In the genomic region with DNA sequence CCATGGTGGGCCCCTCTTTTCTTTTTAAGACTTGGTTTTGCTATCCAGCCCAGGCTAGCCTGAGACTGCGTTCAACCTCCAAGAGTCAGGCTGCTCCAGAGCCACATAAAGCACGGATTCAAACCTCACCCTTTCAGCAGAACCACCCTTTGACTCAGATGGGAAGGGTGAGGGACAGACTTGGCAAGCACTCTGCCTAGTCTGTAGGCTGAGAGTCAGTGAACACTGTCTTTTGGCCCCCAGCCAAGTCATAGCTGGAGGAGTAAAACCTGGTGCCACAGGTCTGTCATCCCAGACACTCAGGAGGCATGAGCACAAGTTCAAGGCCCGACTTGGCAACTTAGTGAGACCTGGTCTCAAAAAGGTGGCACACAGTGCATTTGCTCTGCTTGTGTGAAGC, we compare ENCODE assay signal across 26 mouse cellular contexts. TPM values are rescaled to one million over a fixed set of nuclear protein-coding genes. Genes with fewer than 3 reads are reported as not detected.
DNase-seq lines count a peak whose midpoint lies in the region; ATAC-seq and TF ChIP-seq lines count a peak whose summit lies in the region.
"Had no signal": no experiment of that assay in that cellular context is flagged by ENCODE, and none has a peak within 500 bp of the region (broad histone marks: within the 10 kb centered on the region; RNA-seq: fewer than 3 reads in every experiment).

No protein-coding gene starts in this region.

- no peak overlapping the region for H3K4me3 ChIP-seq in hindbrain, embryonic 13.5 days
- H3K4me3 ChIP-seq in hindbrain, embryonic 14.5 days (replicated peaks; ENCODE audit: low read length) = no peak overlapping the region
- no peak overlapping the region for H3K4me3 ChIP-seq in lung, embryonic 14.5 days (ENCODE audit: low read depth, low read length)
- H3K4me3 ChIP-seq in lung, postnatal 0 days (ENCODE audit: low read depth, low read length) = no peak overlapping the region
- H3K4me3 ChIP-seq: forebrain, embryonic 13.5 days; heart, embryonic 10.5 days; intestine, embryonic 15.5 days; limb, embryonic 12.5 days; megakaryocyte, embryonic 14.5 days; midbrain, embryonic 13.5 days had no signal

- no peaks in the 10 kb centered on the region for H3K27me3 ChIP-seq in hindbrain, embryonic 13.5 days
- H3K27me3 ChIP-seq in hindbrain, embryonic 14.5 days (ENCODE audit: control insufficient read depth, insufficient read depth, low read length) = no peaks in the 10 kb centered on the region
- no peaks in the 10 kb centered on the region for H3K27me3 ChIP-seq in lung, embryonic 14.5 days (ENCODE audit: insufficient read depth, low read length)
- H3K27me3 ChIP-seq in lung, postnatal 0 days (replicated peaks; ENCODE audit: insufficient read depth, low read length) = no peaks in the 10 kb centered on the region
- H3K27me3 ChIP-seq: forebrain, embryonic 13.5 days; intestine, embryonic 15.5 days; limb, embryonic 12.5 days; megakaryocyte, embryonic 14.5 days; midbrain, embryonic 13.5 days had no signal

- TF ChIP-seq EP300 in lung, postnatal 0 days (IDR thresholded peaks at IDR 0.05) = no peak

- intact Hi-C loops in gastrocnemius, postnatal 36 days (cut with DNase I) = no loop called here

- no peak overlapping the region for H3K27ac ChIP-seq in hindbrain, embryonic 13.5 days
- H3K27ac ChIP-seq in hindbrain, embryonic 14.5 days = no peak overlapping the region
- no peak overlapping the region for H3K27ac ChIP-seq in lung, embryonic 14.5 days (ENCODE audit: low read depth)
- H3K27ac ChIP-seq in lung, postnatal 0 days (ENCODE audit: low read length) = no peak overlapping the region
- H3K27ac ChIP-seq: forebrain, embryonic 13.5 days; heart, embryonic 10.5 days; intestine, embryonic 15.5 days; limb, embryonic 12.5 days; midbrain, embryonic 13.5 days had no signal

- H3K9ac ChIP-seq in hindbrain, embryonic 13.5 days = peak overlapping the region; percentile 20; the same call in 1 of the 2 replicates
- H3K9ac ChIP-seq in hindbrain, embryonic 14.5 days = no peak overlapping the region
- no peak overlapping the region for H3K9ac ChIP-seq in lung, embryonic 14.5 days
- no peak overlapping the region for H3K9ac ChIP-seq in lung, postnatal 0 days (replicated peaks; ENCODE audit: low read depth)
- H3K9ac ChIP-seq: forebrain, embryonic 13.5 days; intestine, embryonic 15.5 days; midbrain, embryonic 13.5 days had no signal

- peaks cover 15% of the 10 kb centered on the region for H3K4me1 ChIP-seq in hindbrain, embryonic 13.5 days (replicated peaks)
- H3K4me1 ChIP-seq in hindbrain, embryonic 14.5 days (replicated peaks; ENCODE audit: control insufficient read depth, insufficient read depth, low read length) = peaks cover 9% of the 10 kb centered on the region
- H3K4me1 ChIP-seq in lung, embryonic 14.5 days (ENCODE audit: insufficient read depth) = peaks cover 8% of the 10 kb centered on the region; the same call in 1 of the 2 replicates
- 0 out of 2 replicates have a peak, but pooled peaks cover 5% of the 10 kb centered on the region for H3K4me1 ChIP-seq in lung, postnatal 0 days (ENCODE audit: insufficient read depth, low read depth, low read length)

- ATAC-seq in hindbrain, embryonic 13.5 days (ENCODE audit: low FRiP score) = no peak
- no peak for ATAC-seq in hindbrain, embryonic 14.5 days (ENCODE audit: low FRiP score)
- no peak for ATAC-seq in lung, embryonic 14.5 days (ENCODE audit: insufficient read depth)
- ATAC-seq in lung, postnatal 0 days = no peak
- ATAC-seq: forebrain, embryonic 13.5 days; hindbrain, embryonic 16.5 days; intestine, embryonic 15.5 days; midbrain, embryonic 13.5 days had no signal

- H3K4me2 ChIP-seq in hindbrain, embryonic 13.5 days = no peak overlapping the region
- no peak overlapping the region for H3K4me2 ChIP-seq in hindbrain, embryonic 14.5 days (replicated peaks)
- H3K4me2 ChIP-seq in lung, embryonic 14.5 days = no peak overlapping the region
- no peak overlapping the region for H3K4me2 ChIP-seq in lung, postnatal 0 days (replicated peaks; ENCODE audit: low read depth, low read length)
- H3K4me2 ChIP-seq: forebrain, embryonic 13.5 days; intestine, embryonic 15.5 days; limb, embryonic 12.5 days; liver, embryonic 11.5 days; midbrain, embryonic 13.5 days had no signal

- TF ChIP-seq CTCF in lung, embryonic 14.5 days (IDR thresholded peaks at IDR 0.05; ENCODE audit: low read depth) = no peak
- no peak for TF ChIP-seq CTCF in lung, postnatal 0 days (IDR thresholded peaks at IDR 0.05)

- no peaks in the 10 kb centered on the region for H3K9me3 ChIP-seq in hindbrain, embryonic 13.5 days
- H3K9me3 ChIP-seq in hindbrain, embryonic 14.5 days (ENCODE audit: control insufficient read depth, low read length) = no peaks in the 10 kb centered on the region
- H3K9me3 ChIP-seq in lung, embryonic 14.5 days (ENCODE audit: low read depth, low read length) = no peaks in the 10 kb centered on the region
- no peaks in the 10 kb centered on the region for H3K9me3 ChIP-seq in lung, postnatal 0 days (ENCODE audit: low read length)
- H3K9me3 ChIP-seq: forebrain, embryonic 13.5 days; G1E; heart, embryonic 10.5 days; intestine, embryonic 15.5 days; limb, embryonic 12.5 days; megakaryocyte, embryonic 14.5 days; midbrain, embryonic 13.5 days had no signal

- DNase-seq in adrenal gland, postnatal 10 days = peak; percentile 15
- no peak for DNase-seq in adrenal gland, adult 18-20 months (ENCODE audit: low spot score in 2 of 2)
- DNase-seq in hindbrain, embryonic 14.5 days (ENCODE audit: low spot score) = no peak
- peak; percentile 28 for DNase-seq in lung, embryonic 14.5 days
- DNase-seq in lung, postnatal 0 days (ENCODE audit: low spot score) = no peak
- DNase-seq in gastrocnemius, postnatal 36 days = no peak
- DNase-seq: adrenal gland, adult 2 months; cerebellum, adult 11 months; cerebellum, adult 9-11 months; gastrocnemius, postnatal 14 days; heart, adult 11 months; heart, postnatal 4 days; kidney, adult 9 months; kidney, postnatal 14 days; lung, postnatal 4 days; thymus, postnatal 14 days had no signal

- H3K36me3 ChIP-seq in hindbrain, embryonic 13.5 days = peaks cover 36% of the 10 kb centered on the region
- peaks cover 24% of the 10 kb centered on the region for H3K36me3 ChIP-seq in hindbrain, embryonic 14.5 days (replicated peaks; ENCODE audit: control insufficient read depth, insufficient read depth)
- H3K36me3 ChIP-seq in lung, embryonic 14.5 days (ENCODE audit: insufficient read depth) = peaks cover 29% of the 10 kb centered on the region
- H3K36me3 ChIP-seq in lung, postnatal 0 days (ENCODE audit: insufficient read depth, low read length) = peaks cover 17% of the 10 kb centered on the region
- H3K36me3 ChIP-seq: intestine, embryonic 15.5 days had no signal

- WGBS in hindbrain, embryonic 13.5 days = 82% methylated on average over 3 of the region's 3 CpGs
- 89% methylated on average over 3 of the region's 3 CpGs for WGBS in hindbrain, embryonic 14.5 days
- WGBS in lung, embryonic 14.5 days = 71% methylated on average over 3 of the region's 3 CpGs
- 69% methylated on average over 3 of the region's 3 CpGs for WGBS in lung, postnatal 0 days

RNA-seq across cellular contexts. Expression of a gene that starts 4.6 kb away (rescaled TPM):
- 10 to 100 TPM; 20.3 to 22.3 TPM for total RNA-seq in adrenal gland, postnatal 10 days (2021)
- 10 to 100 TPM; 11.4 to 12.9 TPM for total RNA-seq in adrenal gland, adult 18-20 months (2021)
- polyA plus RNA-seq in hindbrain, embryonic 13.5 days (2015; fragmentation: Nextera tagmentation; extraction: Ambion mirVana) = 33.2 and 34.1 TPM in 2 replicates
- 28.3 and 28.8 TPM in 2 replicates for polyA plus RNA-seq in hindbrain, embryonic 14.5 days (2014; fragmentation: Nextera tagmentation; extraction: Ambion mirVana)
- polyA plus RNA-seq in lung, embryonic 14.5 days (2014; fragmentation: Nextera tagmentation; extraction: Ambion mirVana) = 52.6 and 61.6 TPM in 2 replicates
- polyA plus RNA-seq in lung, postnatal 0 days (2015; fragmentation: Nextera tagmentation; extraction: Ambion mirVana) = 18.4 and 19.0 TPM in 2 replicates
- total RNA-seq in gastrocnemius, postnatal 36 days (2021) = 1 to 10 TPM; 6.5 to 7.1 TPM

RNA-seq across cellular contexts. Expression of a gene that starts 4.7 kb away (rescaled TPM):
- 10 to 100 TPM; 19.8 to 26.8 TPM for total RNA-seq in adrenal gland, postnatal 10 days (2021)
- total RNA-seq in adrenal gland, adult 18-20 months (2021) = 10 to 100 TPM; 13.5 to 17.6 TPM
- polyA plus RNA-seq in hindbrain, embryonic 13.5 days (2015; fragmentation: Nextera tagmentation; extraction: Ambion mirVana) = 26.8 and 28.6 TPM in 2 replicates
- 19.2 and 26.5 TPM in 2 replicates for polyA plus RNA-seq in hindbrain, embryonic 14.5 days (2014; fragmentation: Nextera tagmentation; extraction: Ambion mirVana)
- polyA plus RNA-seq in lung, embryonic 14.5 days (2014; fragmentation: Nextera tagmentation; extraction: Ambion mirVana) = 44.2 and 47.5 TPM in 2 replicates
- 17.9 and 19.4 TPM in 2 replicates for polyA plus RNA-seq in lung, postnatal 0 days (2015; fragmentation: Nextera tagmentation; extraction: Ambion mirVana)
- total RNA-seq in gastrocnemius, postnatal 36 days (2021) = 1 to 10 TPM; 4.7 to 5.9 TPM

RNA-seq across cellular contexts. Expression of a gene that starts 15.0 kb away (rescaled TPM):
- total RNA-seq in adrenal gland, postnatal 10 days (2021) = 10 to 100 TPM; 12.0 to 13.9 TPM
- 10 to 100 TPM; 13.3 to 14.8 TPM for total RNA-seq in adrenal gland, adult 18-20 months (2021)
- polyA plus RNA-seq in hindbrain, embryonic 13.5 days (2015; fragmentation: Nextera tagmentation; extraction: Ambion mirVana) = 20.2 and 21.5 TPM in 2 replicates
- polyA plus RNA-seq in hindbrain, embryonic 14.5 days (2014; fragmentation: Nextera tagmentation; extraction: Ambion mirVana) = 21.3 and 24.3 TPM in 2 replicates
- polyA plus RNA-seq in lung, embryonic 14.5 days (2014; fragmentation: Nextera tagmentation; extraction: Ambion mirVana) = 18.3 and 19.9 TPM in 2 replicates
- polyA plus RNA-seq in lung, postnatal 0 days (2015; fragmentation: Nextera tagmentation; extraction: Ambion mirVana) = 9.8 and 11.7 TPM in 2 replicates
- total RNA-seq in gastrocnemius, postnatal 36 days (2021) = 1 to 10 TPM; 5.7 to 6.1 TPM

Comparison
In these comparisons a context has a peak if more than half of its experiments do, and no peak if none do; other contexts are left out.
1. DNase-seq: peak in adrenal gland, postnatal 10 days (single experiment) and lung, embryonic 14.5 days (single experiment); none in adrenal gland, adult 18-20 months (0 of 2), hindbrain, embryonic 14.5 days (single experiment), lung, postnatal 0 days (single experiment) and gastrocnemius, postnatal 36 days (0 of 2).